Mouse (Mus musculus) midbrain, embryonic 11.5 days (tissue): ENCODE results near the gene Pbx3. TPM values are rescaled to one million over a fixed set of nuclear protein-coding genes. Genes with fewer than 3 reads are reported as not detected.

ENCODE experiments used
- ATAC-seq: fragments of 200-750 bp; cut with Nextera tagmentation; 2 replicates; pipeline ENCODE4 v1.8.0; 2017; ENCODE audit warnings: moderate TSS enrichment, moderate library complexity; ENCODE audit not compliant: low FRiP score
- DNase-seq: peaks from one replicate; pipeline ENCODE4 v3.0.0; 2015; ENCODE audit warnings: low spot score; ENCODE audit errors: missing footprints
- H3K27ac ChIP-seq: fragments of 300-500 bp; sonication (generic); 2 replicates; pipeline ENCODE4 v1.5.1; 2014; ENCODE audit warnings: low read depth, low read length
- H3K27me3 ChIP-seq: fragments of 300-500 bp; sonication (generic); 2 replicates; pipeline ENCODE4 v1.6.1; 2014; ENCODE audit warnings: mild to moderate bottlenecking, low read length, moderate library complexity, mixed read lengths; ENCODE audit not compliant: control insufficient read depth, insufficient read depth
- H3K36me3 ChIP-seq: fragments of 300-500 bp; sonication (generic); 2 replicates; pipeline ENCODE4 v1.6.1; 2014; ENCODE audit warnings: mild to moderate bottlenecking, low read length, moderate library complexity, mixed read lengths; ENCODE audit not compliant: control insufficient read depth, insufficient read depth
- H3K4me1 ChIP-seq: fragments of 300-500 bp; sonication (generic); 2 replicates; pipeline ENCODE4 v1.6.1; 2014; ENCODE audit warnings: low read length; ENCODE audit not compliant: control insufficient read depth, insufficient read depth
- H3K4me2 ChIP-seq: fragments of 300-500 bp; sonication (generic); 2 replicates; pipeline ENCODE4 v1.6.1; 2014; ENCODE audit warnings: mild to moderate bottlenecking, moderate library complexity
- H3K4me3 ChIP-seq: fragments of 300-500 bp; sonication (generic); 2 replicates; pipeline ENCODE4 v1.5.1; 2014; ENCODE audit warnings: low read depth, low read length
- H3K9ac ChIP-seq: fragments of 300-500 bp; sonication (generic); 2 replicates; pipeline ENCODE4 v1.6.1; 2014; ENCODE audit warnings: low read length
- H3K9me3 ChIP-seq: fragments of 300-500 bp; sonication (generic); 2 replicates; pipeline ENCODE4 v1.6.1; 2016; ENCODE audit warnings: low read length; ENCODE audit not compliant: control insufficient read depth
- WGBS: fragments of 180-500 bp; shearing (Covaris S2); extraction: QIAGEN DNeasy Blood & Tissue Kit; methylation state at CpG from one replicate; pipeline ENCODE4 v1.1.7; 2014; 5-methylcytosine and 5-hydroxymethylcytosine counted together
- polyA plus RNA-seq: library from polyadenylated mRNA; unstranded; fragments of >200 nt; fragmentation: Nextera tagmentation; extraction: Ambion mirVana; gene quantifications from 2 replicates; pipeline ENCODE4 v1.2.1, GENCODE M21; 2014

Pbx3 gene
- polyA plus RNA-seq, 1 experiment from 2014 or later = 63.8 TPM

- Histone ChIP-seq H3K4me2 (no peak overlapping the region), H3K9me3 (no peaks in the 10 kb centered on the region), H3K4me1 (no peaks in the 10 kb centered on the region), H3K4me3 (no peak overlapping the region), H3K9ac (no peak overlapping the region), H3K27me3 (no peaks in the 10 kb centered on the region), H3K27ac (no peak overlapping the region), H3K36me3 (no peaks in the 10 kb centered on the region)
- WGBS = 89% methylated on average over 1 of the region's 1 CpGs
- DNase-seq (no peak), ATAC-seq (no peak)
Measured at GRCm38 (mm10) chr2:34127871-34128270, 245.1 kb downstream of the Pbx3 start.

DNA sequence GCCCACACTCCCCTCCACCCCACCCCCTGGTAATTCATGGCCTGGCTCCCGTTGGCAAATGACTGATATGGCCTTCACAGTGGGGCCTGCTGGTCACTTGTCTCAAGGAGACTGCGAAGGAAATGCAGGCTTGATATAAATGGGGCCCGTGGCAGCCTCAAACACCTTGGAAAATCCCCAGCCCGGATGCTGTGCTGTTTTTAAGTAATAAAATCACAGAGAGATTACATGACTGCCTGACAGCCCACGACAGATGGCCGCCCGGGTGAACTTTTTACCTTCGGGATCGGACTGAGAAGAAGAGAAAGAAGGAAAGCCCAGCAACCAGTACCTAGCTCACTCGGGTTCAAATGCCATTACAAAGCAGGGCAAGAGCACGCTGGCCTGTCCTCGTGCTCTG is 249.0 kb downstream of the Pbx3 start:
- Histone ChIP-seq H3K27ac (no peak overlapping the region), H3K27me3 (no peaks in the 10 kb centered on the region), H3K4me1 (no peaks in the 10 kb centered on the region), H3K9me3 (no peaks in the 10 kb centered on the region), H3K36me3 (no peaks in the 10 kb centered on the region), H3K4me3 (no peak overlapping the region), H3K4me2 (no peak overlapping the region), H3K9ac (no peak overlapping the region)
- WGBS = 86% methylated on average over 12 of the region's 12 CpGs
- no peak for ATAC-seq
- DNase-seq = no peak

Other genes starting within 250 kb of the Pbx3 start
- 90.7 and 98.4 TPM in 2 replicates for gene Mapkap1, start 33.6 kb upstream of the Pbx3 start, polyA plus RNA-seq